Mouse (Mus musculus) embryonic facial prominence, embryonic 15.5 days (tissue): ENCODE results near the gene Gm10959. TPM values are rescaled to one million over a fixed set of nuclear protein-coding genes. Genes with fewer than 3 reads are reported as not detected.
A peak's percentile ranks its signal among the peaks of the same experiment; 100 is the strongest.

ENCODE experiments used
- ATAC-seq: fragments of 200-750 bp; cut with Nextera tagmentation; 2 replicates; pipeline ENCODE4 v1.8.0; 2017; ENCODE audit warnings: low read depth, moderate TSS enrichment; ENCODE audit not compliant: insufficient number of reproducible peaks, low FRiP score, low TSS enrichment
- H3K27ac ChIP-seq: fragments of 300-500 bp; sonication (generic); replicated peaks from 2 replicates; pipeline ENCODE4 v1.5.1; 2015; ENCODE audit warnings: mild to moderate bottlenecking, inconsistent platforms
- H3K27me3 ChIP-seq: fragments of 300-500 bp; sonication (generic); 2 replicates; pipeline ENCODE4 v1.6.1; 2015; ENCODE audit warnings: inconsistent platforms
- H3K36me3 ChIP-seq: fragments of 300-500 bp; sonication (generic); 2 replicates; pipeline ENCODE4 v1.6.1; 2015; ENCODE audit warnings: mild to moderate bottlenecking, inconsistent platforms
- H3K4me1 ChIP-seq: fragments of 300-500 bp; sonication (generic); 2 replicates; pipeline ENCODE4 v1.6.1; 2015; ENCODE audit warnings: inconsistent platforms
- H3K4me2 ChIP-seq: fragments of 300-500 bp; sonication (generic); replicated peaks from 2 replicates; pipeline ENCODE4 v1.6.1; 2015; ENCODE audit warnings: mild to moderate bottlenecking, inconsistent platforms
- H3K4me3 ChIP-seq: fragments of 300-500 bp; sonication (generic); replicated peaks from 2 replicates; pipeline ENCODE4 v1.5.1; 2015; ENCODE audit warnings: mild to moderate bottlenecking, inconsistent platforms
- H3K9ac ChIP-seq: fragments of 300-500 bp; sonication (generic); 2 replicates; pipeline ENCODE4 v1.6.1; 2015; ENCODE audit warnings: inconsistent platforms
- H3K9me3 ChIP-seq: fragments of 300-500 bp; sonication (generic); replicated peaks from 2 replicates; pipeline ENCODE4 v1.6.1; 2016; ENCODE audit warnings: inconsistent platforms
- WGBS: fragments of 180-500 bp; shearing (Covaris S2); methylation state at CpG from one replicate; pipeline ENCODE4 v1.1.7; 2015; 5-methylcytosine and 5-hydroxymethylcytosine counted together
- polyA plus RNA-seq: library from polyadenylated mRNA; unstranded; fragments of >200 nt; fragmentation: Nextera tagmentation; extraction: Ambion mirVana; gene quantifications from 2 replicates; pipeline ENCODE4 v1.2.1, GENCODE M21; 2015

Gm10959 gene
- polyA plus RNA-seq, 1 experiment from 2014 or later, result not detected

DNA sequence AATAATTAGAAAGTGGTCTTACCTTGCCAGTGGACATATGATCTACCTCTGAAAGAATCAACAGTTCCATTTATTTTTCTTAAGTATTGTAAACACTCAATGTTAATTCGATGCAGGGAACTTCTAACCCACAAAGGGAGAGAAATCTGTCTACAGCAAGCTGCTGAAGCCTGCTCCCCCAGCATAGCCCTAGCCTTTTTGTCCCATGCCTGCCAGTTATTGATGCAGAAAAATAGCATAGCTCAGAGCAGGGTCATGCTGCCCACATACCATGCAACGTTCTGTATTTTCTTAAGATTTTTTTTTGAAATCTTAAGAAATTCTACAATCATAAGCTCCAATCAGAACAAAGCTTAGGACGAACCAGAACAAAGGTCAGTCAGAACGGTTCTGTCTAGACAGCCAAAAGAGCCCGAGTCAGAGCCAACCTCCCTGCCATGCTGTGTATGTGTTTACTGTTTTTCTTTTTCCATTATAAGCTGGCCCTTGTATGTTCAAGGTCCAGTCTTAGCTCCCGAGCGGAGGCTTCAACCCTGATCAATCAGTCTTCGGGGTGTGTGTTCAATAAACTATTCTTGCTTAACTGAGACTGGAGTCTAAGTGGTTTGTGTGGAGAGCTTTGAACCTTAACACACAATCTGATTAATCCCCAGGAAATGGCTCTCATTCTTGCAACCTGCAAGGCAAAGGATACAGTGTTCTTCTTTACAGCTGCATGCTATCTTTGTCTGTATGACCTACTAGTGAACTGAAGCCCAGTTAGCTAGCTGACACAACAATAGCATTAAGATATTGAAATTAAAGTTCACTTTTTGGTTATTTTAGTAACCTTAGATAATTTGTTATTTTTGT lies 2.7 kb upstream of the Gm10959 start:
- 0 out of 2 replicates have a peak overlapping the region, but pooled peaks have one; percentile 8 for H3K27ac ChIP-seq
- 0 out of 2 replicates have a peak, but pooled peaks cover 5% of the 10 kb centered on the region for H3K36me3 ChIP-seq
- H3K4me2 ChIP-seq, result no peak overlapping the region
- no peak overlapping the region for H3K9ac ChIP-seq
- ATAC-seq, result no peak
- no peak overlapping the region for H3K4me3 ChIP-seq
- WGBS, result 69% methylated on average over 8 of the region's 8 CpGs
- no peaks in the 10 kb centered on the region for H3K27me3 ChIP-seq
- peaks cover 6% of the 10 kb centered on the region; the same call in 1 of the 2 replicates for H3K4me1 ChIP-seq
- no peaks in the 10 kb centered on the region for H3K9me3 ChIP-seq

DNA sequence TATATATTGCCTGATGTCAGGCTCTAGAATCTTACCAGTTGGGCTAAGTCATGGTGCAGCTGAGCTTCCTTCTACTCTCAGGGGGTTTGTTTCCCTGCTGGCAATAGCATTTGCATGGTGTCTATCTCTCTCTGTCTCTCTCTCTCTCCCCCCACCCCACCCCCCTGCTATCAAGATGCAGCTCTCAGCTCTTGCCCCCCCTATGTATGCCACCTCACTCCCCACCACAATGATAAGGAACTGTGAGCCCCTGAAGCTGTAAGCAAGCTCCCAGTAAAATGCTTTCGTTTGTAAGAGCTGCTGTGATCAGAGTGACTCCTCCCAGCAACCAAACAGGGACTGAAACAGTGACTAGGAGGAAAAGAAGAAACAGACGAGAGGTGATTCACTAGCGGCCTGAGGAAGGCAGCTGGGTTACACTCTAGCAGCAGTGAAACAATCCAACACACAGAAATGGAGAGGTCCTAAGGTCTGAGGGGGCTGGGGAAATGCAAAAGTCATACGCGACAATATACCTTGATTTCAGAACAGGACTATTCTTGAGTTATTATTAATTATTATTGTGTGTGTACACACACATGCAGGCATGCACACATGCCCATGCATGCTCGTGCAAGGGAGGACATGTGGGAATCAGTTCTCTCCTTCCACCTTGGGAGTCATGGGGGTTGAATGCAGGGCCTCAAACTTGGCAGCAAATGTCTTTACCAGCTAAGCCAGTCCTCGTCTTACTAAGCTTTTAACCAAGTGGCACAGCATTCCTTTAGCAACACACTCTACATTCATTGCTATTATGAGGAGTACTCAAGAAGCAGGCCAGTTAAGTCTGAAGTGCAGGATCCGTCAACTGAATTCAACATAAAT lies 1.6 kb upstream of the Gm10959 start:
- no peaks in the 10 kb centered on the region for H3K9me3 ChIP-seq
- peak overlapping the region; percentile 65 for H3K27ac ChIP-seq
- H3K27me3 ChIP-seq, result no peaks in the 10 kb centered on the region
- H3K4me2 ChIP-seq, result no peak overlapping the region
- H3K4me1 ChIP-seq, result no peaks in the 10 kb centered on the region
- no peak for ATAC-seq
- H3K4me3 ChIP-seq, result no peak overlapping the region
- no peak overlapping the region for H3K9ac ChIP-seq
- 44% methylated on average over 8 of the region's 8 CpGs for WGBS
- H3K36me3 ChIP-seq, result no peaks in the 10 kb centered on the region

GRCm38 (mm10) chr3:122918672-122919071 lies 488 bp downstream of the Gm10959 start:
- Histone ChIP-seq H3K27me3 (no peaks in the 10 kb centered on the region), H3K9me3 (no peaks in the 10 kb centered on the region)

DNA sequence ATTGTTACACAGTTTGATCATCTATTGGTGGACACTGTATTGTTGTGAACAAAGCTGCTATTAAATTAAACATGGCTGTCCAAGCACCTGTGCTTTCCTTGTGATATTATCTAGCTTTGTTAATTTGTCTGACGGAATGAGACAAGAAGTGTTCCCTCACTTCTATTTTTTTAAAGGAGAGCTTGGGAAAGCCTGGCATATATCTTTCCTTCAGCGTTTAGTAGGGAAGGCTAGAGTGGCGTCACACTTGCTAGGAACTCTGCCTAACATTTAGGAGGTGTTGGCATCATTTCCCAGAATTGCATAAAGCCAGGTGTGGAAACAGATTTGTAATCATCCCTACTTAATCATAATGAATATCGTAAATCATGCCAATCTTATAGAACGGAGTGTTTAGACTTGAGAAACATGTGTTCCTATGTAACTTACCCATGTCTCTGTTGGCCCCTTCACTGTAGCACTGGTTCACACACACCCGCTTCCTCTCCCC lies 2.9 kb downstream of the Gm10959 start:
- Histone ChIP-seq H3K9me3 (no peaks in the 10 kb centered on the region), H3K27me3 (no peaks in the 10 kb centered on the region), H3K4me1 (no peaks in the 10 kb centered on the region), H3K9ac (no peak overlapping the region), H3K36me3 (no peaks in the 10 kb centered on the region), H3K4me2 (no peak overlapping the region), H3K27ac (no peak overlapping the region), H3K4me3 (no peak overlapping the region)
- 74% methylated on average over 6 of the region's 6 CpGs for WGBS
- no peak for ATAC-seq

More at GRCm38 (mm10) chr3:122918672-122919071, 488 bp downstream of the Gm10959 start:
- Histone ChIP-seq H3K4me3 (no peak overlapping the region), H3K4me2 (no peak overlapping the region), H3K9ac (no peak overlapping the region), H3K27ac (no peak overlapping the region), H3K4me1 (no peaks in the 10 kb centered on the region), H3K36me3 (no peaks in the 10 kb centered on the region)
- 64% methylated on average over 2 of the region's 2 CpGs for WGBS
- no peak for ATAC-seq

GRCm38 (mm10) chr3:122915493-122915892 lies 3.7 kb downstream of the Gm10959 start:
- Histone ChIP-seq H3K4me3 (no peak overlapping the region), H3K27me3 (no peaks in the 10 kb centered on the region), H3K4me1 (no peaks in the 10 kb centered on the region), H3K9me3 (no peaks in the 10 kb centered on the region), H3K36me3 (no peaks in the 10 kb centered on the region), H3K9ac (no peak overlapping the region), H3K4me2 (no peak overlapping the region), H3K27ac (no peak overlapping the region)
- ATAC-seq, result no peak
- 87% methylated on average over 5 of the region's 5 CpGs for WGBS

DNA sequence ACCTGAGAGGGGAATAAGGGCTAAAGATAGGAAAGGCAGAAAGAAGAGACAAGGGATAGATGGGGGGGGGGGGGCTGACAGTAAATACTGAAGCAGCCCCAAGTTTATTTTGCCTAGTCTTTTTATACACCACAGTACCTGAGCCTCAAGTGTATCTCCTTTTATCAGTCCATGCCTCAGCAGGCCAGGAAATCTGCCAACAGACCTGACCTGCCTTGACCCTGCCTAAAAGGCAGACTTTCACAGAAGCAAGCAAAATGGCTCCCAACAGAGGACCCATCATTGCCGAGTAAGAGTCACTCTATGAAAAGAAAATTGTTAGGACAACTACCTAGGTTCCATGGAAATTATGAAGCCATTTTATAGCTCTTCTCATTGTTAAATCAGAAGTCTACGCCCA lies 11.3 kb downstream of the Gm10959 start:
- 86% methylated on average over 2 of the region's 2 CpGs for WGBS

GRCm38 (mm10) chr3:122903746-122904433 lies 15.3 kb downstream of the Gm10959 start:
- Histone ChIP-seq H3K36me3 (no peaks in the 10 kb centered on the region), H3K4me3 (no peak overlapping the region), H3K27me3 (no peaks in the 10 kb centered on the region), H3K27ac (no peak overlapping the region), H3K4me1 (0 out of 2 replicates have a peak, but pooled peaks cover 4% of the 10 kb centered on the region), H3K4me2 (no peak overlapping the region), H3K9me3 (no peaks in the 10 kb centered on the region), H3K9ac (no peak overlapping the region)
- WGBS, result 41% methylated on average over 12 of the region's 12 CpGs
- no peak for ATAC-seq

More for the DNA sequence above, 11.3 kb downstream of the Gm10959 start:
- Histone ChIP-seq H3K27ac (no peak overlapping the region), H3K4me3 (no peak overlapping the region), H3K36me3 (no peaks in the 10 kb centered on the region), H3K27me3 (no peaks in the 10 kb centered on the region), H3K9ac (no peak overlapping the region), H3K9me3 (no peaks in the 10 kb centered on the region), H3K4me1 (0 out of 2 replicates have a peak, but pooled peaks cover 4% of the 10 kb centered on the region), H3K4me2 (no peak overlapping the region)
- no peak for ATAC-seq

GRCm38 (mm10) chr3:122898254-122898653 lies 20.9 kb downstream of the Gm10959 start:
- no peaks in the 10 kb centered on the region for H3K4me1 ChIP-seq
- H3K4me3 ChIP-seq, result no peak overlapping the region
- H3K36me3 ChIP-seq, result no peaks in the 10 kb centered on the region
- H3K27me3 ChIP-seq, result no peaks in the 10 kb centered on the region
- H3K9ac ChIP-seq, result no peak overlapping the region
- no peak overlapping the region for H3K4me2 ChIP-seq
- no peak for ATAC-seq
- no peak overlapping the region for H3K27ac ChIP-seq
- H3K9me3 ChIP-seq, result no peaks in the 10 kb centered on the region
- 58% methylated on average over 6 of the region's 6 CpGs for WGBS

DNA sequence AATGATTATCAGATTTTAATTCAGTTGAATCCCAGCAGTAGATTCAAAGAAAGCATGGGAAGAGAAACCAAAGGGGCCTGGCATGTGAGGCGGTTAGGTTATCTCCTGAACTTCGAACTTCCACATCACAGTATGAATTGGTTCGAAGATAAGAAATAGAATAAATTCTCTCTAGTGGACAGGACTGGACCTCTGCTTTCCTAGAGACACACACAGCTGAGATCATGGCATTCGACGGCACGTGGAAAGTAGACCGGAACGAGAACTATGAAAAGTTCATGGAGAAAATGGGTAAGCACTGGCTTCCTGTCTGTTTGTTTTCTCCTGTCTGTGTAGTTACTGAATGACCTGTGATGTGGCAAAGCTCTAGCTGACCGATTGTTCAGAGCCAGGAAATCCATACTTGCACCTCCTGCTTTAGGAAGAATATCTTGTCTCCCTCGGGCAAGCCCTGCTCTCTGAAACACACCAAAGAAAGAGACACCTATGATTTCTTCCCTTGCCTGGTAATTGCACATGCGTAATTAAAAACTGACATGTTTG lies 23.9 kb downstream of the Gm10959 start:
- no peaks in the 10 kb centered on the region for H3K4me1 ChIP-seq
- no peak overlapping the region for H3K9ac ChIP-seq
- H3K4me2 ChIP-seq, result no peak overlapping the region
- 80% methylated on average over 11 of the region's 11 CpGs for WGBS
- no peak for ATAC-seq
- no peaks in the 10 kb centered on the region for H3K9me3 ChIP-seq
- H3K36me3 ChIP-seq, result no peaks in the 10 kb centered on the region
- H3K4me3 ChIP-seq, result no peak overlapping the region
- no peak overlapping the region for H3K27ac ChIP-seq
- no peaks in the 10 kb centered on the region for H3K27me3 ChIP-seq

GRCm38 (mm10) chr3:122894772-122895171 lies 24.4 kb downstream of the Gm10959 start, which contains the start of gene Fabp2:
TSS of gene Fabp2 (plus strand) at chr3:122895072.
- no peak for ATAC-seq
- 89% methylated on average over 3 of the region's 3 CpGs for WGBS
- Histone ChIP-seq H3K27ac (no peak within 1 kb of the TSS), H3K27me3 (no peaks in the 10 kb centered on the region), H3K9me3 (no peaks in the 10 kb centered on the region), H3K9ac (no peak within 1 kb of the TSS), H3K36me3 (no peaks in the 10 kb centered on the region), H3K4me2 (no peak within 1 kb of the TSS), H3K4me3 (no peak within 1 kb of the TSS), H3K4me1 (no peaks in the 10 kb centered on the region)
